Mouse (Mus musculus) erythroblast, embryonic 14.5 days (primary cell): Measurements from ENCODE around the gene Neto2. TPM values are rescaled to one million over a fixed set of nuclear protein-coding genes. Genes with fewer than 3 reads are reported as not detected.
"Not testable (repeated sequence)": the region's sequence is repeated elsewhere in the genome, so short reads cannot be mapped to it uniquely, and the experiment has no call there.

ENCODE experiments used
- H3K27me3 ChIP-seq: 2 replicates; pipeline ENCODE4 v1.6.1; 2012; ENCODE audit warnings: inconsistent platforms; ENCODE audit not compliant: control insufficient read depth
- H3K36me3 ChIP-seq: 2 replicates; pipeline ENCODE4 v1.6.1; 2012; ENCODE audit warnings: mild to moderate bottlenecking, inconsistent platforms; ENCODE audit not compliant: control insufficient read depth
- H3K4me1 ChIP-seq: 2 replicates; pipeline ENCODE4 v1.6.1; 2012; ENCODE audit warnings: inconsistent platforms; ENCODE audit not compliant: control insufficient read depth
- H3K4me3 ChIP-seq: replicated peaks from 2 replicates; pipeline ENCODE3; 2012; ENCODE audit warnings: moderate library complexity, mild to moderate bottlenecking, inconsistent platforms
- H3K9me3 ChIP-seq: 2 replicates; pipeline ENCODE4 v1.6.1; 2012; ENCODE audit warnings: low read length, inconsistent platforms, mixed read lengths; ENCODE audit not compliant: control insufficient read depth
- GATA1 ChIP-seq: IDR thresholded peaks from 2 replicates; pipeline ENCODE4 v1.6.1; 2012; ENCODE audit warnings: low read length, inconsistent platforms, mixed read lengths
- TAL1 ChIP-seq: IDR thresholded peaks from 3 replicates; pipeline ENCODE4 v1.6.1; 2012; ENCODE audit warnings: low read length, inconsistent platforms, mixed read lengths
- polyA plus RNA-seq: library from polyadenylated mRNA; stranded (reverse); fragments of >175 nt; gene quantifications from 2 replicates; pipeline ENCODE4 v1.2.3, GENCODE M21; 2012

Gene Neto2
- polyA plus RNA-seq, 1 experiment: 0.01 TPM

DNA sequence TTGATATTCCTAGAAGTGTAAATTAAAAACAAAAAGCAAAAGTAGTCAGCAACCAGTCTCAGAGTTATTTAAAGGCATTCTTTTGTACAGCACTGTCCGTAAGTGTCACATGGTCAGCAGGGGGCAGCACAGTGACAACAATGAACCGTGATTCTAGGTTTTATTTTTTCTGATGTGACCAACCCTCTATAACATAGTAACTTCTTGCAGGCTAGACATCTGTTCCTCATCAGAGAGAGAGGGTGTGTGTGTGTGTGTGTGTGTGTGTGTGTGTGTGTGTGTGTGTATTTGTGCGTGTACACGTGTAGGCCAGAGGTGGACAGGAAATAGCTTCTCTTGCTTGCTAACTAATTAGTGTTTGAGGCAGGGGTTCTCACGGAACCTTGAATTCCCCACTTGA is 38.7 kb downstream of the Neto2 start:
- H3K9me3 ChIP-seq: no peaks in the 10 kb centered on the region
- H3K4me1 ChIP-seq: no peaks in the 10 kb centered on the region
- H3K36me3 ChIP-seq: no peaks in the 10 kb centered on the region
- H3K27me3 ChIP-seq: no peaks in the 10 kb centered on the region
- no peak overlapping the region for H3K4me3 ChIP-seq
- TF ChIP-seq TAL1 (no peak), GATA1 (no peak)

DNA sequence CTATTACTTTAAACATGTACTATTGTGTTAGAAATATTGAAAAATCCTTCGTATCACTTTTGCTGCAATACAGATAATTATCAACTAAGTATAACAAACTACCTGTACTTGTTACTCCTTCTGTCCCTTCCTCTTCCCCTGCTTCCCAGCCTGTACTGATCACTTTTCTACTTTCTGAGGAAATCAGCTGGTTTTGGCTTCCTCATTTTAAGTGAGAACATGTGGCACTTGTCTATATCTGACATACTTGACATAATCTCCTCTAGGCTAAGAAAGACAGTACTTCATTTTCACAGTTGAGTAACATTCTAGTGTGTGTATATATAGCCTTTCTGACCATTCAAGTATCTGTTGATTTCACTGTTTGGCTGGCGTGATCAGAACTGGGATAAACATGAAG is 49.5 kb downstream of the Neto2 start:
- peaks cover 9% of the 10 kb centered on the region for H3K4me1 ChIP-seq
- no peaks in the 10 kb centered on the region for H3K9me3 ChIP-seq
- no peak overlapping the region for H3K4me3 ChIP-seq
- H3K36me3 ChIP-seq: no peaks in the 10 kb centered on the region
- no peaks in the 10 kb centered on the region for H3K27me3 ChIP-seq
- TF ChIP-seq TAL1 (no peak), GATA1 (no peak)

- TF ChIP-seq TAL1 (no peak), GATA1 (no peak)
- H3K4me3 ChIP-seq: no peak overlapping the region
- H3K4me1 ChIP-seq: no peaks in the 10 kb centered on the region
- H3K27me3 ChIP-seq: no peaks in the 10 kb centered on the region
- H3K9me3 ChIP-seq: no peaks in the 10 kb centered on the region
- H3K36me3 ChIP-seq: no peaks in the 10 kb centered on the region; the same call in 1 of the 2 replicates
These were observed 52.2 kb downstream of the Neto2 start for GRCm38 (mm10) chr8:85648553-85648952.

DNA sequence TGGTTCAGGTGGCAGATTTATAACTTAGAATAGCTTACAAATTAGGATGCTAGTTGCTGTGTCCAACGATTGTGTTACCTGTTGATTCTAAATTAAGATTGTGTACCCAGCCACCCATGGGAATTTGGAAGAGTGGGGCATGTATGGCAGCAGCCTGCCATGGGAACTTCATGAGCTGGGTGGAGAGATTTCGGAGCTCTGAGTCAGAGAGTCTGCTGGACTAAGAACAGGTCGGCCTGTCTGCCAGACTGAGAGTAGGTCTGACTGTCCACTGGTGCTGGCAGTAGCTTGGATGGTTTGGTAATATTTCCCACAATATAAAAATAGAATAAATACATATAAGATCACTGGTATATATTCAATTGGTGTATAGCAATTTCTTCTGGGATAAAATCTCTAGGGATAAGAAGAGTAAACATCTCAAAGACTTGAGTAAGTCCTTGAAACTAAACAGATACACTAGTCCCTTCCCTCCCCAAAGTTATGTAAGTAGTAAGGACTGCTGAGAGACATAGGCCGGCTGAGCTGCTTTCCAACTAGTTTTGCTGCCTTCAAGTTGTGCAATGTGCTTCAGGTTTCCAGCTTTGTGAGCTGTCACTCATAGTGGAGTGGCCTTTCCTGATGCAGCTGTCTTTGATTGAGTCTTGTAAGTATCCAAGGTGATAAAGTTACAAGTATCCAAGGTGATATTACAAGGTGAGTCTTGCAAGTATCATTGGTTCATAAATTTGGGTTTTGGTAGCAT is 55.6 kb downstream of the Neto2 start:
- H3K27me3 ChIP-seq: no peaks in the 10 kb centered on the region
- peaks cover 2% of the 10 kb centered on the region; the same call in 1 of the 2 replicates for H3K36me3 ChIP-seq
- H3K9me3 ChIP-seq: no peaks in the 10 kb centered on the region
- TF ChIP-seq GATA1 (no peak), TAL1 (no peak)
- no peaks in the 10 kb centered on the region for H3K4me1 ChIP-seq
- H3K4me3 ChIP-seq: no peak overlapping the region

- Histone ChIP-seq H3K4me1 (no peaks in the 10 kb centered on the region), H3K9me3 (no peaks in the 10 kb centered on the region), H3K36me3 (no peaks in the 10 kb centered on the region), H3K4me3 (no peak overlapping the region), H3K27me3 (no peaks in the 10 kb centered on the region)
- TF ChIP-seq GATA1: no peak
- no peak for TF ChIP-seq TAL1
These were observed 76.3 kb downstream of the Neto2 start for GRCm38 (mm10) chr8:85624450-85624849.

DNA sequence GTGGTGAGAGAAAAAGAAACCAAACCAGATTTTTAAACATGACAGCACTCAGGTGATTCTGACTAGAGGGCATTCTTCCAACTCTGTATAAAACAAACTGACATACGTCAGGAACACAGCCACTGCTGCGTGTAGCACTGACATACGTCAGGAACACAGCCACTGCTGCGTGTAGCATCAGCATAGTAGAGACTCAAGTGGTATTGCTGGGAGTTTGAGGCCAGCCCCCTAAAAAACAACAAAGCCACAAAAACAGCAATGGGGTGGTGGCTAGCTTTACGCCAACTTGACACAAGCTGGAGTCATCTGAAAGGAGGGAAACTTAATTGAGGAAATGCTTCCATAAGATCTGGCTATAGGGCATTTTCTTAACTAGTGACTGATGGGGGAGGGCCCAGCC is 77.5 kb downstream of the Neto2 start:
- H3K4me3 ChIP-seq: no peak overlapping the region
- TF ChIP-seq GATA1 (no peak), TAL1 (no peak)
- H3K4me1 ChIP-seq: no peaks in the 10 kb centered on the region
- H3K27me3 ChIP-seq: no peaks in the 10 kb centered on the region
- no peaks in the 10 kb centered on the region for H3K36me3 ChIP-seq
- H3K9me3 ChIP-seq: no peaks in the 10 kb centered on the region

- TF ChIP-seq TAL1 (no peak), GATA1 (no peak)
- Histone ChIP-seq H3K36me3 (no peaks in the 10 kb centered on the region), H3K27me3 (no peaks in the 10 kb centered on the region), H3K4me3 (no peak overlapping the region), H3K4me1 (no peaks in the 10 kb centered on the region), H3K9me3 (peaks cover 8% of the 10 kb centered on the region)
These were observed 81.9 kb downstream of the Neto2 start for GRCm38 (mm10) chr8:85618789-85619188.

DNA sequence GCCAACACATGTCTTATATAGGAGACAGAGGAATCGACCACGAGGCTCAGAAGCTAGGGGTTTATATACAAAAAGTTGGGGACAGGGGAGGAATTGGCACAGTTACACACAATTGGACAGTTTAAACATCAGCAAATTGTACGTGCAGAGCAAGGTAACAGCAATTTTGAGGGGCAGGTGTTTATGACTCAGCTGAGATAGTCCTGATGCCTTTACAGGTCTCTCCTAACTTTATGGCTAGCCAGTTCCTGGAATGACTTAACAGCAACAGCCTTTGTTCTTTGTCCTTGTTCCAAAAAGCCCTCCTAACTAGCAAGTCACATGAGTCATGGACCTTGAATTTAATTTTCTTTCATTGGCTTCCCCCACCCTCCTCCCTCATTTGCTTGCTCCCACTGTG is 83.6 kb downstream of the Neto2 start:
- H3K4me3 ChIP-seq, H3K4me1 ChIP-seq, H3K9me3 ChIP-seq, H3K36me3 ChIP-seq, H3K27me3 ChIP-seq: not testable (repeated sequence)

DNA sequence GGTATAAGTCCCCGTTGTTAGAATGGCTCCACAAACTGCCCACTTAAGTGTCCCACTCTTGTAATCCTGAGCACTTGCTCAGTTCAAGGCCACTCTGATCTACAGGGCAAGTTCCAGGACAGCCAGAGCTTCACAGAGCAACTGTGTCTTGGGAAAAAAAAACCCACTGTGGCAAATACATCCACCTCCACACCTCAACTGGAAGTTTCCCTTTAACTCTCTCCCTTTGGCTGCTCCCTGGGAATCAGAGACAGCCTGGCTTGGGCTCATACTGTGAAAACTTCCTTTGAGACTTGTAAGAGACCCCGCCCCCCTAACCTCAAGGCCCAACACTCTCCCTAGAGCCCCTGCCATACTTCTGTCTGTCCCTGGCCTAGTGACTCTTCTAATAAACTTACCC is 91.9 kb downstream of the Neto2 start:
- no peaks in the 10 kb centered on the region for H3K9me3 ChIP-seq
- H3K36me3 ChIP-seq: no peaks in the 10 kb centered on the region
- no peaks in the 10 kb centered on the region for H3K27me3 ChIP-seq
- no peaks in the 10 kb centered on the region for H3K4me1 ChIP-seq
- H3K4me3 ChIP-seq: no peak overlapping the region
- TF ChIP-seq TAL1 (no peak), GATA1 (no peak)

DNA sequence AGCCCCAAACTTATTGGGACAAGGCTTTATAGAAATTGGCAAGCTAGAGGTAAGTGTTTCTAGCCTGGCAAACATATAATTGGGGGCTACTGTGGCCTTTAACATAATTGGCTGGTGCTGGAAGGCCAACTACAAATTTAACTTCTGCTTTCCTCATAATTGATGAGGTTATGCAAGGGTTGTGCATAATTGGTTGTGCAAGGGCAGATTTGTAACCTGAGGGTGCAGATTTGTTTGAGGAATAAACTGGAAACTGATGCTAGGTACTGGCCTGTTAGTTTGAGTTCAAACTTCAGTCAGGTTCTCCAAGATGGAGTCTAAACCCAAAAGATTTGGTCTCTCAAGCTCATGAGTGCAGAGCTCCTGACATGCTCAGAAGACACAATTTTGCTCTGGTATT is 92.9 kb downstream of the Neto2 start:
- H3K9me3 ChIP-seq: no peaks in the 10 kb centered on the region
- TF ChIP-seq GATA1 (no peak), TAL1 (no peak)
- no peaks in the 10 kb centered on the region for H3K27me3 ChIP-seq
- H3K36me3 ChIP-seq: no peaks in the 10 kb centered on the region
- no peak overlapping the region for H3K4me3 ChIP-seq
- H3K4me1 ChIP-seq: no peaks in the 10 kb centered on the region
